In the genomic region with DNA sequence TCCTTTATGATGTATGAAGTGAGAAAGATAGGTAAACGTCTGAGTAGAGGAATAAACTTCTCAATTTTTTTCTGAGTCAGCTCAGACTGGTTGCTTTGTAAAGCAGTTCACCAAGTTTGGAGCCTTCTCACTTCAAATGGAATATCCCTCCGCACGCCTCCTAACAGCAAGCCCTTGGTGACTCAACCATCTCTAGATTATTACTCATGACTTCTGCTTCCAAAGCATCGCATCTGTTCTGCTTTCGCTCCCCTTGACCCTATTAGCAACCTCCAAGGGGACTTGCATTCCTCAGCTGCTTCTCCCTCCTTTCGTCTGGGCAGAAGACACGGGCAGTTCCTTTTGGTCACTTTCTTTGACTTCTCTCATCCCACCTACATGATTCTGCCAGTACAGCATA, we compare ENCODE assay signal across 20 mouse cellular contexts.
DNase-seq lines count a peak whose midpoint lies in the region; ATAC-seq and TF ChIP-seq lines count a peak whose summit lies in the region.
"Had no signal": no experiment of that assay in that cellular context is flagged by ENCODE, and none has a peak within 500 bp of the region (broad histone marks: within the 10 kb centered on the region; RNA-seq: fewer than 3 reads in every experiment).

No protein-coding gene starts in this region.

- no peaks in the 10 kb centered on the region for H3K4me1 ChIP-seq in liver, embryonic 11.5 days (replicated peaks; ENCODE audit: control insufficient read depth, insufficient read depth, low read length)
- H3K4me1 ChIP-seq: embryonic facial prominence, embryonic 13.5 days; forebrain, embryonic 12.5 days; heart, embryonic 13.5 days; hindbrain, embryonic 13.5 days; intestine, embryonic 15.5 days had no signal

- no peaks in the 10 kb centered on the region for H3K79me2 ChIP-seq in myocyte (ENCODE audit: control insufficient read depth, insufficient read depth)

- no peaks in the 10 kb centered on the region for H3K9me3 ChIP-seq in liver, embryonic 11.5 days (ENCODE audit: control insufficient read depth, low read length)
- H3K9me3 ChIP-seq: embryonic facial prominence, embryonic 13.5 days; forebrain, embryonic 12.5 days; heart, embryonic 13.5 days; intestine, embryonic 15.5 days had no signal

- peak overlapping the region; percentile 52 for H3K4me2 ChIP-seq in myocyte (ENCODE audit: low read depth)
- no peak overlapping the region for H3K4me2 ChIP-seq in liver, embryonic 11.5 days
- H3K4me2 ChIP-seq: embryonic facial prominence, embryonic 13.5 days; forebrain, embryonic 12.5 days; heart, embryonic 13.5 days; hindbrain, embryonic 13.5 days; intestine, embryonic 15.5 days had no signal

- no peak for ATAC-seq in liver, embryonic 11.5 days (replicated peaks; ENCODE audit: low FRiP score)
- ATAC-seq: CD4-positive, CD25-positive, alpha-beta regulatory T cell, adult 4 months; forebrain, embryonic 16.5 days; hindbrain, postnatal 0 days; intestine, embryonic 15.5 days had no signal

- no peak overlapping the region for H3K9ac ChIP-seq in liver, embryonic 11.5 days (ENCODE audit: low read depth, low read length)
- H3K9ac ChIP-seq: embryonic facial prominence, embryonic 13.5 days; forebrain, embryonic 12.5 days; heart, embryonic 13.5 days; hindbrain, embryonic 13.5 days; intestine, embryonic 15.5 days had no signal

- no peaks in the 10 kb centered on the region for H3K36me3 ChIP-seq in myocyte (ENCODE audit: control insufficient read depth, insufficient read depth)
- no peaks in the 10 kb centered on the region for H3K36me3 ChIP-seq in liver, embryonic 11.5 days (ENCODE audit: control insufficient read depth, insufficient read depth, low read length)
- H3K36me3 ChIP-seq: embryonic facial prominence, embryonic 13.5 days; forebrain, embryonic 12.5 days; G1E; heart, embryonic 13.5 days; hindbrain, embryonic 13.5 days; intestine, embryonic 15.5 days had no signal

- no peak overlapping the region for H3K4me3 ChIP-seq in myocyte
- H3K4me3 ChIP-seq in liver, embryonic 11.5 days (ENCODE audit: low read depth, low read length) = no peak overlapping the region
- H3K4me3 ChIP-seq: embryonic facial prominence, embryonic 13.5 days; forebrain, embryonic 12.5 days; heart, embryonic 13.5 days; hindbrain, embryonic 13.5 days; intestine, embryonic 15.5 days had no signal

- H3K27ac ChIP-seq in liver, embryonic 11.5 days (ENCODE audit: low read depth, low read length) = no peak overlapping the region
- H3K27ac ChIP-seq: embryonic facial prominence, embryonic 13.5 days; forebrain, embryonic 12.5 days; heart, embryonic 13.5 days; hindbrain, embryonic 13.5 days; hindbrain, postnatal 0 days; intestine, embryonic 15.5 days had no signal

- H3K27me3 ChIP-seq in myocyte (ENCODE audit: control insufficient read depth, insufficient read depth, insufficient read length) = no peaks in the 10 kb centered on the region
- H3K27me3 ChIP-seq in liver, embryonic 11.5 days (replicated peaks; ENCODE audit: control insufficient read depth, insufficient read depth, low read length) = no peaks in the 10 kb centered on the region
- H3K27me3 ChIP-seq: embryonic facial prominence, embryonic 13.5 days; forebrain, embryonic 12.5 days; heart, embryonic 13.5 days; hindbrain, embryonic 13.5 days; intestine, embryonic 15.5 days had no signal

- TF ChIP-seq POLR2A in myocyte (IDR thresholded peaks at IDR 0.05; ENCODE audit: insufficient read length, low read depth) = no peak

- no peak overlapping the region for H3ac ChIP-seq in myocyte (ENCODE audit: control insufficient read depth, insufficient read length)

- WGBS in liver, embryonic 11.5 days = 74% methylated on average over 7 of the region's 7 CpGs

- DNase-seq in lung, postnatal 36 days = peak; percentile 34
- no peak for DNase-seq in lung, postnatal 25 days (ENCODE audit: low spot score)
- DNase-seq in brain, adult 2 months (ENCODE audit: low read depth, low spot score) = peak; percentile 29
- DNase-seq in liver, embryonic 11.5 days (ENCODE audit: low spot score) = no peak
- DNase-seq in frontal cortex, postnatal 25 days (ENCODE audit: low spot score in 2 of 2) = no peak
- DNase-seq: adrenal gland, postnatal 14 days; cerebellum, adult 8-10 months; cerebellum, postnatal 14 days; gastrocnemius, postnatal 14 days; heart, postnatal 36 days had no signal

TF ChIP-seq in myocyte, 11 proteins besides CTCF, POLR2A, EP300 and RAD21:
- TF ChIP-seq MYOD1 (IDR thresholded peaks at IDR 0.05; ENCODE audit: control insufficient read depth in 1 of 3, insufficient read length in 2 of 3, low read depth in 2 of 3) (peak in 1 of 3 experiments; percentile 66), MAX (IDR thresholded peaks at IDR 0.05; ENCODE audit: low read depth) (no peak), USF1 (IDR thresholded peaks at IDR 0.05; ENCODE audit: low read depth) (no peak), E2F4 (IDR thresholded peaks at IDR 0.05; ENCODE audit: insufficient read depth) (no peak)

Comparison
In these comparisons a context has a peak if more than half of its experiments do, and no peak if none do; other contexts are left out.
1. DNase-seq: peak in lung, postnatal 36 days (single experiment) and brain, adult 2 months (single experiment); none in lung, postnatal 25 days (single experiment), liver, embryonic 11.5 days (single experiment) and frontal cortex, postnatal 25 days (0 of 2).